Mouse (Mus musculus) neural tube, embryonic 14.5 days (tissue): ENCODE results near the gene Orc1. TPM values are rescaled to one million over a fixed set of nuclear protein-coding genes. Genes with fewer than 3 reads are reported as not detected.

Source experiments
- ATAC-seq: fragments of 200-750 bp; cut with Nextera tagmentation; 2 replicates; pipeline ENCODE4 v1.8.0; 2017; ENCODE audit warnings: low read depth, mild to moderate bottlenecking, moderate TSS enrichment, moderate library complexity
- H3K27ac ChIP-seq: fragments of 300-500 bp; sonication (generic); 2 replicates; pipeline ENCODE4 v1.5.1; 2014; ENCODE audit warnings: low read depth, mild to moderate bottlenecking, control low read depth, low read length, moderate library complexity, mixed read lengths
- H3K27me3 ChIP-seq: fragments of 300-500 bp; sonication (generic); 2 replicates; pipeline ENCODE4 v1.6.1; 2014; ENCODE audit warnings: low read length; ENCODE audit not compliant: control insufficient read depth, insufficient read depth
- H3K36me3 ChIP-seq: fragments of 300-500 bp; sonication (generic); 2 replicates; pipeline ENCODE4 v1.6.1; 2014; ENCODE audit warnings: low read length, mixed read lengths; ENCODE audit not compliant: control insufficient read depth, insufficient read depth
- H3K4me1 ChIP-seq: fragments of 300-500 bp; sonication (generic); 2 replicates; pipeline ENCODE4 v1.6.1; 2014; ENCODE audit warnings: low read length; ENCODE audit not compliant: control insufficient read depth, insufficient read depth
- H3K4me2 ChIP-seq: fragments of 300-500 bp; sonication (generic); 2 replicates; pipeline ENCODE4 v1.6.1; 2014; ENCODE audit warnings: mild to moderate bottlenecking, low read depth, low read length, control low read depth
- H3K4me3 ChIP-seq: fragments of 300-500 bp; sonication (generic); 2 replicates; pipeline ENCODE4 v1.5.1; 2014; ENCODE audit warnings: low read depth, low read length, control low read depth, mixed read lengths
- H3K9ac ChIP-seq: fragments of 300-500 bp; sonication (generic); replicated peaks from 2 replicates; pipeline ENCODE4 v1.6.1; 2014; ENCODE audit warnings: low read depth, mild to moderate bottlenecking, control low read depth, low read length, mixed read lengths
- H3K9me3 ChIP-seq: fragments of 300-500 bp; sonication (generic); 2 replicates; pipeline ENCODE4 v1.6.1; 2016; ENCODE audit warnings: low read length; ENCODE audit not compliant: control insufficient read depth
- WGBS: fragments of 180-500 bp; shearing (Covaris S2); extraction: QIAGEN DNeasy Blood & Tissue Kit; methylation state at CpG from one replicate; pipeline ENCODE4 v1.1.7; 2014; 5-methylcytosine and 5-hydroxymethylcytosine counted together
- polyA plus RNA-seq: library from polyadenylated mRNA; unstranded; fragments of >200 nt; fragmentation: Nextera tagmentation; extraction: Ambion mirVana; gene quantifications from 2 replicates; pipeline ENCODE4 v1.2.1, GENCODE M21; 2014

The Orc1 gene
- polyA plus RNA-seq, 1 experiment from 2014 or later = 2.0 TPM

- no peak for ATAC-seq
- WGBS = 95% methylated on average over 9 of the region's 9 CpGs
- Histone ChIP-seq H3K27me3 (no peaks in the 10 kb centered on the region), H3K9me3 (no peaks in the 10 kb centered on the region), H3K9ac (no peak overlapping the region), H3K4me1 (no peaks in the 10 kb centered on the region), H3K27ac (no peak overlapping the region), H3K4me3 (no peak overlapping the region), H3K36me3 (peaks cover 57% of the 10 kb centered on the region), H3K4me2 (no peak overlapping the region)
Measured at GRCm38 (mm10) chr4:108630096-108630495, 50.9 kb downstream of the Orc1 start.

GRCm38 (mm10) chr4:108631616-108632015, 52.4 kb downstream of the Orc1 start:
- 96% methylated on average over 4 of the region's 4 CpGs for WGBS
- no peak for ATAC-seq
- H3K36me3 ChIP-seq = peaks cover 49% of the 10 kb centered on the region

GRCm38 (mm10) chr4:108633703-108634102, 54.5 kb downstream of the Orc1 start:
- ATAC-seq = no peak
- H3K36me3 ChIP-seq = peaks cover 35% of the 10 kb centered on the region
- WGBS = 74% methylated on average over 12 of the region's 12 CpGs
- H3K27ac ChIP-seq = no peak overlapping the region
- no peak overlapping the region for H3K9ac ChIP-seq
- no peaks in the 10 kb centered on the region for H3K27me3 ChIP-seq
- H3K4me2 ChIP-seq = no peak overlapping the region
- no peaks in the 10 kb centered on the region for H3K4me1 ChIP-seq
- H3K4me3 ChIP-seq = no peak overlapping the region
- H3K9me3 ChIP-seq = no peaks in the 10 kb centered on the region

More at GRCm38 (mm10) chr4:108631616-108632015, 52.4 kb downstream of the Orc1 start:
- H3K9me3 ChIP-seq = no peaks in the 10 kb centered on the region
- no peaks in the 10 kb centered on the region for H3K4me1 ChIP-seq
- H3K27me3 ChIP-seq = no peaks in the 10 kb centered on the region
- H3K27ac ChIP-seq = no peak overlapping the region
- no peak overlapping the region for H3K9ac ChIP-seq
- no peak overlapping the region for H3K4me3 ChIP-seq
- H3K4me2 ChIP-seq = no peak overlapping the region

DNA sequence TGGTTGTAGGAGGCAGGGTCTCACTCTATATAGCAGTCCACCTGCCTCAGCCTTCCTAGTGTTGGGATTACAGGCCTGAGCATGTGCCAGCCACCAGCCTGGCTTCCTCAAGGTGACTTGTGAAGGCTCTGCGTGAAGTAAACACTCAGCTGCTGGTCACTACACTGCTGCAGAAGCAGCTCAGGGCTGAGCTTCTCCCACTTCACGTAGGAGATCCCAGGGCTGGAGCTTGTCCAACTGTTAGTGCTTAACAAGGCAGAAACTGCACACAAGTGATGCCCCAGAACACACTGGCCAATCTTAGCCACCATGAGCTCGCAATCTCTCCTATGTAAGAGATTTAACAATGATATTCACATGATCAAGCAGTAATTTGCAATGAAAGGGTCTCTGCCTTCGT, 55.5 kb downstream of the Orc1 start:
- ATAC-seq = no peak
- Histone ChIP-seq H3K4me1 (no peaks in the 10 kb centered on the region), H3K9me3 (no peaks in the 10 kb centered on the region), H3K27me3 (no peaks in the 10 kb centered on the region), H3K36me3 (peaks cover 26% of the 10 kb centered on the region), H3K4me2 (no peak overlapping the region), H3K9ac (no peak overlapping the region), H3K4me3 (no peak overlapping the region), H3K27ac (no peak overlapping the region)
- 56% methylated on average over 4 of the region's 4 CpGs for WGBS

GRCm38 (mm10) chr4:108635101-108635500, 55.9 kb downstream of the Orc1 start:
- no peak overlapping the region for H3K27ac ChIP-seq

GRCm38 (mm10) chr4:108637721-108638120, 58.5 kb downstream of the Orc1 start:
- no peak for ATAC-seq
- no peaks in the 10 kb centered on the region for H3K27me3 ChIP-seq
- WGBS = 72% methylated on average over 3 of the region's 3 CpGs

More at GRCm38 (mm10) chr4:108635101-108635500, 55.9 kb downstream of the Orc1 start:
- H3K9ac ChIP-seq = no peak overlapping the region
- H3K36me3 ChIP-seq = peaks cover 22% of the 10 kb centered on the region; the same call in 1 of the 2 replicates
- no peak overlapping the region for H3K4me3 ChIP-seq
- ATAC-seq = no peak
- H3K4me1 ChIP-seq = no peaks in the 10 kb centered on the region
- no peak overlapping the region for H3K4me2 ChIP-seq
- H3K9me3 ChIP-seq = no peaks in the 10 kb centered on the region
- no peaks in the 10 kb centered on the region for H3K27me3 ChIP-seq

DNA sequence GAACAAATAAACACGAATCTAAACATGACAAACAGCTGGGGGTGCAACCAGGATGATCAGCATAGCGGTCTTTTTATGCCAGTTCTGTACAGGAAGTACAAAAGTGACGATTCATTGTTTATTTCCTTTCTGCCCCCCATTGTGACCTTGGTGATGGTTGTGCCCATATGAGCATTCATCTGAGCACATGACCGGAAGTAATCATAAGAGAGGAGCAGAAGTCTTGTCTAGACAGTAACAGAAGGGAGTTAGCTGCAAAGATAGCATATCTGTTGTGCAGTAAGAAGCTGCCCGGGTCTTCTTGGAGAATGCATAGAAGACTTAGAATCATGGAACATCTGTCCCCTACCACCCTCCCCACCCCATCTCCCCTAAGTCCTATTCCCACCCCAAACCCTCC, 59.5 kb downstream of the Orc1 start:
- H3K4me1 ChIP-seq = no peaks in the 10 kb centered on the region
- H3K9me3 ChIP-seq = no peaks in the 10 kb centered on the region
- H3K27me3 ChIP-seq = no peaks in the 10 kb centered on the region
- ATAC-seq = no peak
- no peak overlapping the region for H3K4me2 ChIP-seq
- no peak overlapping the region for H3K27ac ChIP-seq
- H3K36me3 ChIP-seq = peaks cover 22% of the 10 kb centered on the region; the same call in 1 of the 2 replicates
- H3K4me3 ChIP-seq = no peak overlapping the region
- WGBS = 80% methylated on average over 5 of the region's 5 CpGs
- H3K9ac ChIP-seq = no peak overlapping the region

More at GRCm38 (mm10) chr4:108637721-108638120, 58.5 kb downstream of the Orc1 start:
- Histone ChIP-seq H3K9me3 (no peaks in the 10 kb centered on the region), H3K4me2 (no peak overlapping the region), H3K9ac (no peak overlapping the region), H3K36me3 (peaks cover 19% of the 10 kb centered on the region; the same call in 1 of the 2 replicates), H3K27ac (no peak overlapping the region), H3K4me1 (no peaks in the 10 kb centered on the region), H3K4me3 (no peak overlapping the region)

DNA sequence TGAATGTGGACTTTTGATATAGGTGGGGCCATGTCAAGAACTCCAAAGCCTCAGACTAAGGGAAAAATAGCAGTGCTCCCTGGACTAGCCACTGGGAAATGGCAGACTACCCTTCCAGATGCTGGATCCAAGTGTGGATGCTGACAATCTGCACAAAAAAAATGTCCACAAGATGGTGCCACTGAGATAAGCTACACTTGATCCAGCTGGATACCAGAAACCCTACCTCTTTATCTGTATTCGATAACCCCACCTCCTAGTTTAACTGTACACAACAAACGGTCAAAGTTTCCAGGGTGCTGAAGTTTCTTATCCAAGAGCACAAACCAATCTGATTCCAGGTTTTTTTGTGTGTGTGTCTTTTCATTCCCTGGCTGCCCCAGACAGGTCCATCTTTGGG, 85.2 kb downstream of the Orc1 start:
- no peak for ATAC-seq

More for the DNA sequence above, 85.2 kb downstream of the Orc1 start:
- Histone ChIP-seq H3K4me3 (no peak overlapping the region), H3K9me3 (no peaks in the 10 kb centered on the region), H3K4me2 (no peak overlapping the region), H3K4me1 (no peaks in the 10 kb centered on the region), H3K9ac (no peak overlapping the region), H3K27ac (no peak overlapping the region), H3K27me3 (no peaks in the 10 kb centered on the region), H3K36me3 (peaks cover 11% of the 10 kb centered on the region)
- 86% methylated on average over 2 of the region's 2 CpGs for WGBS
